Mouse (Mus musculus) heart, embryonic 14.5 days (tissue): ENCODE results near the gene Sbsn. TPM values are rescaled to one million over a fixed set of nuclear protein-coding genes. Genes with fewer than 3 reads are reported as not detected.

Experiments used
- ATAC-seq: fragments of 200-750 bp; cut with Nextera tagmentation; 2 replicates; pipeline ENCODE4 v1.8.0; 2017; ENCODE audit warnings: low read depth, moderate TSS enrichment; ENCODE audit not compliant: insufficient number of reproducible peaks, insufficient read depth, low FRiP score
- H3K27ac ChIP-seq, 2 experiments: fragments of 200-500 bp in 1 of 2; fragments of 300-500 bp in 1 of 2; sonication (generic) in 1 of 2; replicated peaks in 1 of 2; 2 replicates each; pipeline ENCODE4 v1.5.1; 2012 to 2014; ENCODE audit warnings: low read depth in 2 of 2, low read length in 2 of 2, control low read depth in 1 of 2, mild to moderate bottlenecking in 1 of 2, mixed read lengths in 1 of 2; ENCODE audit not compliant: control insufficient read depth in 1 of 2, insufficient read depth in 1 of 2
- H3K27me3 ChIP-seq: fragments of 300-500 bp; sonication (generic); 2 replicates; pipeline ENCODE4 v1.6.1; 2014; ENCODE audit warnings: mild to moderate bottlenecking, low read length, control low read depth; ENCODE audit not compliant: control insufficient read depth, insufficient read depth
- H3K36me3 ChIP-seq: fragments of 300-500 bp; sonication (generic); 2 replicates; pipeline ENCODE4 v1.6.1; 2014; ENCODE audit warnings: mild to moderate bottlenecking, control low read depth, low read length, mixed read lengths; ENCODE audit not compliant: control insufficient read depth, insufficient read depth
- H3K4me1 ChIP-seq, 2 experiments: fragments of 200-500 bp in 1 of 2; fragments of 300-500 bp in 1 of 2; sonication (generic) in 1 of 2; 2 replicates each; pipeline ENCODE4 v1.6.1; 2012 to 2014; ENCODE audit warnings: low read length in 2 of 2, control low read depth in 1 of 2, mixed read lengths in 1 of 2; ENCODE audit not compliant: control insufficient read depth in 2 of 2, insufficient read depth in 2 of 2
- H3K4me2 ChIP-seq: fragments of 300-500 bp; sonication (generic); 2 replicates; pipeline ENCODE4 v1.6.1; 2014; ENCODE audit warnings: mild to moderate bottlenecking, low read length
- H3K4me3 ChIP-seq, 2 experiments: fragments of 200-500 bp in 1 of 2; fragments of 300-500 bp in 1 of 2; sonication (generic) in 1 of 2; 2 replicates each; pipeline ENCODE4 v1.5.1; 2012 to 2014; ENCODE audit warnings: low read length in 2 of 2, mild to moderate bottlenecking in 2 of 2, control low read depth in 1 of 2, low read depth in 1 of 2, moderate library complexity in 1 of 2; ENCODE audit not compliant: control insufficient read depth in 1 of 2, insufficient read depth in 1 of 2
- H3K9ac ChIP-seq: fragments of 300-500 bp; sonication (generic); 2 replicates; pipeline ENCODE4 v1.6.1; 2014; ENCODE audit warnings: mild to moderate bottlenecking, low read length
- H3K9me3 ChIP-seq: fragments of 300-500 bp; sonication (generic); 2 replicates; pipeline ENCODE4 v1.6.1; 2016; ENCODE audit warnings: low read length, control low read depth; ENCODE audit not compliant: control insufficient read depth
- WGBS: fragments of 180-500 bp; shearing (Covaris S2); extraction: QIAGEN DNeasy Blood & Tissue Kit; methylation state at CpG from one replicate; pipeline ENCODE4 v1.1.7; 2014; 5-methylcytosine and 5-hydroxymethylcytosine counted together
- polyA plus RNA-seq: library from polyadenylated mRNA; unstranded; fragments of >200 nt; fragmentation: Nextera tagmentation; extraction: Ambion mirVana; gene quantifications from 2 replicates; pipeline ENCODE4 v1.2.1, GENCODE M21; 2014

Sbsn gene
- polyA plus RNA-seq, 1 experiment from 2014 or later = 0.57 TPM

- WGBS = 29% methylated on average over 4 of the region's 4 CpGs
- Histone ChIP-seq H3K27me3 (no peaks in the 10 kb centered on the region), H3K27ac (no peak overlapping the region), H3K4me3 (no peak overlapping the region), H3K4me2 (no peak overlapping the region), H3K9ac (no peak overlapping the region), H3K4me1 (peaks cover 4 to 9% of the 10 kb centered on the region in 2 experiments), H3K36me3 (no peaks in the 10 kb centered on the region), H3K9me3 (no peaks in the 10 kb centered on the region)
- ATAC-seq = no peak
Measured at GRCm38 (mm10) chr7:30761769-30762352, 10.6 kb downstream of the Sbsn start.

- no peak for ATAC-seq
- no peaks in the 10 kb centered on the region for H3K36me3 ChIP-seq
- no peaks in the 10 kb centered on the region for H3K27me3 ChIP-seq
- no peak within 1 kb of the TSS for H3K27ac ChIP-seq
- no peaks in the 10 kb centered on the region for H3K9me3 ChIP-seq
- WGBS = 52% methylated on average over 5 of the region's 5 CpGs
- no peak within 1 kb of the TSS for H3K4me3 ChIP-seq
- peaks cover 4 to 9% of the 10 kb centered on the region in 2 experiments for H3K4me1 ChIP-seq
- H3K4me2 ChIP-seq = no peak within 1 kb of the TSS
- no peak within 1 kb of the TSS for H3K9ac ChIP-seq
Measured at GRCm38 (mm10) chr7:30763456-30763855, 12.2 kb downstream of the Sbsn start, which contains the start of gene Dmkn. Dmkn (plus strand) TSS chr7:30763756.

GRCm38 (mm10) chr7:30765173-30765572 is 13.9 kb downstream of the Sbsn start:
- H3K36me3 ChIP-seq = no peaks in the 10 kb centered on the region
- no peaks in the 10 kb centered on the region for H3K9me3 ChIP-seq
- H3K4me1 ChIP-seq = peaks cover 3 to 9% of the 10 kb centered on the region in 2 experiments
- peak overlapping the region; percentile 2; the same call in 1 of the 2 replicates for H3K4me2 ChIP-seq
- no peak overlapping the region for H3K9ac ChIP-seq
- 40% methylated on average over 11 of the region's 11 CpGs for WGBS
- ATAC-seq = no peak
- H3K27ac ChIP-seq = no peak overlapping the region
- H3K4me3 ChIP-seq = no peak overlapping the region
- no peaks in the 10 kb centered on the region for H3K27me3 ChIP-seq

GRCm38 (mm10) chr7:30766408-30766807 is 15.1 kb downstream of the Sbsn start:
- no peak for ATAC-seq
- Histone ChIP-seq H3K4me1 (peaks cover 0 to 2% of the 10 kb centered on the region in 2 experiments; a peak in 1 of 4 replicates), H3K4me2 (no peak overlapping the region), H3K9me3 (no peaks in the 10 kb centered on the region), H3K27me3 (no peaks in the 10 kb centered on the region), H3K27ac (no peak overlapping the region), H3K9ac (no peak overlapping the region), H3K36me3 (no peaks in the 10 kb centered on the region), H3K4me3 (no peak overlapping the region)
- 82% methylated on average over 4 of the region's 4 CpGs for WGBS

GRCm38 (mm10) chr7:30769236-30769635 is 18.0 kb downstream of the Sbsn start:
- ATAC-seq = no peak
- no peak overlapping the region for H3K27ac ChIP-seq
- H3K27me3 ChIP-seq = no peaks in the 10 kb centered on the region
- no peak overlapping the region for H3K9ac ChIP-seq
- no peak overlapping the region for H3K4me2 ChIP-seq
- H3K9me3 ChIP-seq = no peaks in the 10 kb centered on the region
- H3K36me3 ChIP-seq = no peaks in the 10 kb centered on the region
- no peaks in the 10 kb centered on the region for H3K4me1 ChIP-seq
- WGBS = 26% methylated on average over 9 of the region's 9 CpGs
- no peak overlapping the region for H3K4me3 ChIP-seq

- Histone ChIP-seq H3K27ac (no peak overlapping the region), H3K36me3 (no peaks in the 10 kb centered on the region), H3K27me3 (no peaks in the 10 kb centered on the region), H3K9me3 (no peaks in the 10 kb centered on the region), H3K9ac (no peak overlapping the region), H3K4me1 (no peaks in the 10 kb centered on the region), H3K4me2 (no peak overlapping the region), H3K4me3 (no peak overlapping the region)
- ATAC-seq = no peak
- WGBS = 71% methylated on average over 9 of the region's 9 CpGs
Measured at GRCm38 (mm10) chr7:30776104-30776503, 24.8 kb downstream of the Sbsn start.

- H3K9ac ChIP-seq = no peak overlapping the region
- H3K27ac ChIP-seq = no peak overlapping the region
- no peak overlapping the region for H3K4me3 ChIP-seq
- H3K9me3 ChIP-seq = no peaks in the 10 kb centered on the region
- no peaks in the 10 kb centered on the region for H3K4me1 ChIP-seq
- H3K4me2 ChIP-seq = no peak overlapping the region
- no peak for ATAC-seq
- no peaks in the 10 kb centered on the region for H3K27me3 ChIP-seq
- no peaks in the 10 kb centered on the region for H3K36me3 ChIP-seq
- WGBS = 46% methylated on average over 7 of the region's 7 CpGs
Measured at GRCm38 (mm10) chr7:30777081-30777579, 25.9 kb downstream of the Sbsn start.

- no peaks in the 10 kb centered on the region for H3K4me1 ChIP-seq
- H3K4me2 ChIP-seq = no peak overlapping the region
- H3K36me3 ChIP-seq = no peaks in the 10 kb centered on the region
- WGBS = 65% methylated on average over 1 of the region's 1 CpGs
- no peak overlapping the region for H3K27ac ChIP-seq
- no peak overlapping the region for H3K9ac ChIP-seq
- ATAC-seq = no peak
- no peak overlapping the region for H3K4me3 ChIP-seq
- no peaks in the 10 kb centered on the region for H3K27me3 ChIP-seq
- H3K9me3 ChIP-seq = no peaks in the 10 kb centered on the region
Measured at GRCm38 (mm10) chr7:30777911-30778310, 26.6 kb downstream of the Sbsn start.
